Mouse (Mus musculus): ENCODE measurements around the gene Dlg4. TPM values are rescaled to one million over a fixed set of nuclear protein-coding genes. Genes with fewer than 3 reads are reported as not detected.
A peak's percentile ranks its signal among the peaks of the same experiment; 100 is the strongest.

The Dlg4 gene
- total and polyA plus RNA-seq, 3 experiments: 6.5 to 24.7 TPM; not detected in 1

- no peaks in the 10 kb centered on the region for H3K27me3 ChIP-seq (ENCODE audit: control insufficient read depth in 1 of 2, insufficient read depth in 2 of 2, low read length in 2 of 2)
- H3K4me3 ChIP-seq (ENCODE audit: control insufficient read depth in 1 of 2, insufficient read depth in 1 of 2, low read depth in 2 of 2, low read length in 2 of 2): no peak overlapping the region
- peak; percentile 51 for DNase-seq (ENCODE audit: low read depth, low spot score)
- no peak overlapping the region for H3K9ac ChIP-seq (ENCODE audit: control insufficient read depth, low read depth, low read length, poor library complexity, severe bottlenecking)
- peaks cover 0 to 3% of the 10 kb centered on the region in 2 experiments; a peak in 2 of 4 replicates for H3K36me3 ChIP-seq (ENCODE audit: control insufficient read depth in 1 of 2, insufficient read depth in 2 of 2, low read length in 2 of 2)
- H3K4me1 ChIP-seq (ENCODE audit: control insufficient read depth in 1 of 2, insufficient read depth in 2 of 2, low read length in 2 of 2): peaks cover 0 to 9% of the 10 kb centered on the region in 2 experiments; a peak in 2 of 4 replicates
- no peak overlapping the region for H3K27ac ChIP-seq (ENCODE audit: control insufficient read depth, low read depth, low read length)
- no peaks in the 10 kb centered on the region for H3K9me3 ChIP-seq (replicated peaks; ENCODE audit: insufficient read depth, low read length)
- no peaks in the 10 kb centered on the region for H3K79me2 ChIP-seq (ENCODE audit: control insufficient read depth, insufficient read depth, low read length, poor library complexity)
- no peak for TF ChIP-seq POLR2A (IDR thresholded peaks at IDR 0.05; ENCODE audit: control insufficient read depth in 1 of 2, insufficient read depth in 1 of 2, low read depth in 1 of 2, low read length in 2 of 2, poor library complexity in 1 of 2)
- no peak for TF ChIP-seq TBP (IDR thresholded peaks at IDR 0.05; ENCODE audit: low read depth, low read length)
- TF ChIP-seq UBTF (IDR thresholded peaks at IDR 0.05; ENCODE audit: borderline replicate concordance, insufficient read depth, low read depth, low read length): no peak
- no peak for TF ChIP-seq MXI1 (IDR thresholded peaks at IDR 0.05; ENCODE audit: low read depth, low read length)
- TF ChIP-seq CHD2 (IDR thresholded peaks at IDR 0.05; ENCODE audit: low read length): no peak
- TF ChIP-seq CTCF (IDR thresholded peaks at IDR 0.05 in 2 of 3, conservative IDR thresholded peaks at IDR 0.05 in 1 of 3; ENCODE audit: control insufficient read depth in 1 of 3, insufficient read depth in 1 of 3, low read depth in 2 of 3, low read length in 3 of 3, poor library complexity in 1 of 3, severe bottlenecking in 1 of 3): no peak
- no peak for TF ChIP-seq HCFC1 (IDR thresholded peaks at IDR 0.05; ENCODE audit: low read depth, low read length)
- TF ChIP-seq MEF2A (IDR thresholded peaks at IDR 0.05; ENCODE audit: extremely low read depth, insufficient replicate concordance, low read depth, low read length, poor library complexity, severe bottlenecking): no peak
- TF ChIP-seq TAL1 (IDR thresholded peaks at IDR 0.05; ENCODE audit: low read length): no peak
- no peak for TF ChIP-seq GATA1 (IDR thresholded peaks at IDR 0.05; ENCODE audit: low read depth, low read length)
- TF ChIP-seq NRF1 (IDR thresholded peaks at IDR 0.05; ENCODE audit: insufficient read depth, low read depth, low read length, poor library complexity, severe bottlenecking): no peak
- no peak for TF ChIP-seq ZKSCAN1 (IDR thresholded peaks at IDR 0.05; ENCODE audit: low read depth, low read length)
- no peak for TF ChIP-seq MAFK (IDR thresholded peaks at IDR 0.05; ENCODE audit: borderline replicate concordance, low read depth, low read length)
- no peak for TF ChIP-seq USF1 (IDR thresholded peaks at IDR 0.05; ENCODE audit: low read depth, low read length)
- TF ChIP-seq BHLHE40 (IDR thresholded peaks at IDR 0.05; ENCODE audit: borderline replicate concordance, low read depth, low read length): no peak
- TF ChIP-seq MAX (IDR thresholded peaks at IDR 0.05; ENCODE audit: low read length): no peak
Measured at GRCm38 (mm10) chr11:70029130-70029801, 12.5 kb downstream of the Dlg4 start.

- H3K4me3 ChIP-seq (ENCODE audit: control insufficient read depth in 1 of 2, insufficient read depth in 1 of 2, low read depth in 2 of 2, low read length in 2 of 2): no peak overlapping the region
- no peak for TF ChIP-seq POLR2AphosphoS5 (IDR thresholded peaks at IDR 0.05; ENCODE audit: borderline replicate concordance, low read depth, low read length)
- no peak for TF ChIP-seq EP300 (IDR thresholded peaks at IDR 0.05; ENCODE audit: low read depth in 1 of 2, low read length in 2 of 2)
- no peak for TF ChIP-seq SMC3 (IDR thresholded peaks at IDR 0.05; ENCODE audit: low read depth, low read length)
- TF ChIP-seq TCF12 (IDR thresholded peaks at IDR 0.05; ENCODE audit: low read depth, low read length): no peak
- TF ChIP-seq CTCF (IDR thresholded peaks at IDR 0.05 in 2 of 3, conservative IDR thresholded peaks at IDR 0.05 in 1 of 3; ENCODE audit: control insufficient read depth in 1 of 3, insufficient read depth in 1 of 3, low read depth in 2 of 3, low read length in 3 of 3, poor library complexity in 1 of 3, severe bottlenecking in 1 of 3): no peak
- TF ChIP-seq UBTF (IDR thresholded peaks at IDR 0.05; ENCODE audit: borderline replicate concordance, insufficient read depth, low read depth, low read length): no peak
- no peak for TF ChIP-seq POLR2AphosphoS2 (IDR thresholded peaks at IDR 0.05; ENCODE audit: low read length)
- TF ChIP-seq ZKSCAN1 (IDR thresholded peaks at IDR 0.05; ENCODE audit: low read depth, low read length): no peak
- no peak for TF ChIP-seq BHLHE40 (IDR thresholded peaks at IDR 0.05; ENCODE audit: borderline replicate concordance, low read depth, low read length)
- H3K36me3 ChIP-seq (ENCODE audit: control insufficient read depth in 1 of 2, insufficient read depth in 2 of 2, low read length in 2 of 2): peaks cover 0 to 3% of the 10 kb centered on the region in 2 experiments; a peak in 2 of 4 replicates
Measured at GRCm38 (mm10) chr11:70029829-70030550, 13.2 kb downstream of the Dlg4 start.

More at GRCm38 (mm10) chr11:70029829-70030550, 13.2 kb downstream of the Dlg4 start:
- no peaks in the 10 kb centered on the region for H3K9me3 ChIP-seq (replicated peaks; ENCODE audit: insufficient read depth, low read length)
- no peaks in the 10 kb centered on the region for H3K79me2 ChIP-seq (ENCODE audit: control insufficient read depth, insufficient read depth, low read length, poor library complexity)
- H3K4me1 ChIP-seq (ENCODE audit: control insufficient read depth in 1 of 2, insufficient read depth in 2 of 2, low read length in 2 of 2): peaks cover 0 to 9% of the 10 kb centered on the region in 2 experiments; a peak in 2 of 4 replicates
- H3K27ac ChIP-seq (ENCODE audit: control insufficient read depth, low read depth, low read length): no peak overlapping the region
- H3K27me3 ChIP-seq (ENCODE audit: control insufficient read depth in 1 of 2, insufficient read depth in 2 of 2, low read length in 2 of 2): no peaks in the 10 kb centered on the region
- H3K9ac ChIP-seq (ENCODE audit: control insufficient read depth, low read depth, low read length, poor library complexity, severe bottlenecking): no peak overlapping the region
- DNase-seq (ENCODE audit: low read depth, low spot score): no peak

All from MEL (cell line).